Mouse (Mus musculus) CH12.LX (cell line): Measurements from ENCODE around the gene Olfr827.

Experiments
- BHLHE40 ChIP-seq: IDR thresholded peaks from 2 replicates; pipeline ENCODE4 v1.6.1; 2011; ENCODE audit warnings: mild to moderate bottlenecking, low read depth, low read length, improper control_type of control experiment
- HCFC1 ChIP-seq: IDR thresholded peaks from 2 replicates; pipeline ENCODE4 v1.6.1; 2012; ENCODE audit warnings: low read depth, mild to moderate bottlenecking, inconsistent platforms, low read length, improper control_type of control experiment
- POLR2A ChIP-seq: IDR thresholded peaks from 2 replicates; pipeline ENCODE4 v1.6.1; 2011; ENCODE audit warnings: low read depth, mild to moderate bottlenecking, improper control_type of control experiment, low read length
- RCOR1 ChIP-seq: conservative IDR thresholded peaks from 2 replicates; pipeline ENCODE4 v1.6.1; 2012; ENCODE audit warnings: low read depth, mild to moderate bottlenecking, inconsistent platforms, low read length, improper control_type of control experiment

- TF ChIP-seq POLR2A = no peak
- TF ChIP-seq BHLHE40 = no peak
- TF ChIP-seq RCOR1 = no peak
- no peak for TF ChIP-seq HCFC1
Observed at GRCm38 (mm10) chr10:130184086-130184485, 30.1 kb downstream of the Olfr827 start, which contains the start of gene Olfr826.
